Mouse (Mus musculus) heart, embryonic 10.5 days (tissue): ENCODE data around the gene Washc2. TPM values are rescaled to one million over a fixed set of nuclear protein-coding genes. Genes with fewer than 3 reads are reported as not detected.
"Not testable (repeated sequence)": the region's sequence is repeated elsewhere in the genome, so short reads cannot be mapped to it uniquely, and the experiment has no call there.

Source experiments
- DNase-seq: peaks from one replicate; pipeline ENCODE4 v3.0.0-alpha.2; 2017; ENCODE audit warnings: low spot score
- H3K27ac ChIP-seq: fragments of 300-500 bp; sonication (generic); 2 replicates; pipeline ENCODE4 v1.5.1; 2016; ENCODE audit warnings: mild to moderate bottlenecking
- H3K27me3 ChIP-seq: fragments of 300-500 bp; sonication (generic); 2 replicates; pipeline ENCODE4 v1.6.1; 2016; ENCODE audit warnings: mild to moderate bottlenecking; ENCODE audit not compliant: poor library complexity, insufficient read depth, severe bottlenecking
- H3K36me3 ChIP-seq: fragments of 300-500 bp; sonication (generic); 2 replicates; pipeline ENCODE4 v1.6.1; 2016; ENCODE audit warnings: mild to moderate bottlenecking, moderate library complexity
- H3K4me1 ChIP-seq: fragments of 300-500 bp; sonication (generic); 2 replicates; pipeline ENCODE4 v1.6.1; 2016; ENCODE audit warnings: mild to moderate bottlenecking
- H3K4me3 ChIP-seq: fragments of 300-500 bp; sonication (generic); 2 replicates; pipeline ENCODE4 v1.5.1; 2016; ENCODE audit warnings: mild to moderate bottlenecking, moderate library complexity
- H3K9me3 ChIP-seq: fragments of 300-500 bp; sonication (generic); 2 replicates; pipeline ENCODE4 v1.6.1; 2016; ENCODE audit warnings: mild to moderate bottlenecking, moderate library complexity
- WGBS: fragments of 180-500 bp; shearing (Covaris S2); methylation state at CpG from one replicate; pipeline ENCODE4 v1.1.7; 2016; 5-methylcytosine and 5-hydroxymethylcytosine counted together
- polyA plus RNA-seq: library from polyadenylated mRNA; unstranded; fragments of >200 nt; fragmentation: Nextera tagmentation; extraction: Ambion mirVana; gene quantifications from 2 replicates; pipeline ENCODE4 v1.2.1, GENCODE M21; 2016

The Washc2 gene
- 41.4 and 41.6 TPM in 2 replicates for polyA plus RNA-seq

DNA sequence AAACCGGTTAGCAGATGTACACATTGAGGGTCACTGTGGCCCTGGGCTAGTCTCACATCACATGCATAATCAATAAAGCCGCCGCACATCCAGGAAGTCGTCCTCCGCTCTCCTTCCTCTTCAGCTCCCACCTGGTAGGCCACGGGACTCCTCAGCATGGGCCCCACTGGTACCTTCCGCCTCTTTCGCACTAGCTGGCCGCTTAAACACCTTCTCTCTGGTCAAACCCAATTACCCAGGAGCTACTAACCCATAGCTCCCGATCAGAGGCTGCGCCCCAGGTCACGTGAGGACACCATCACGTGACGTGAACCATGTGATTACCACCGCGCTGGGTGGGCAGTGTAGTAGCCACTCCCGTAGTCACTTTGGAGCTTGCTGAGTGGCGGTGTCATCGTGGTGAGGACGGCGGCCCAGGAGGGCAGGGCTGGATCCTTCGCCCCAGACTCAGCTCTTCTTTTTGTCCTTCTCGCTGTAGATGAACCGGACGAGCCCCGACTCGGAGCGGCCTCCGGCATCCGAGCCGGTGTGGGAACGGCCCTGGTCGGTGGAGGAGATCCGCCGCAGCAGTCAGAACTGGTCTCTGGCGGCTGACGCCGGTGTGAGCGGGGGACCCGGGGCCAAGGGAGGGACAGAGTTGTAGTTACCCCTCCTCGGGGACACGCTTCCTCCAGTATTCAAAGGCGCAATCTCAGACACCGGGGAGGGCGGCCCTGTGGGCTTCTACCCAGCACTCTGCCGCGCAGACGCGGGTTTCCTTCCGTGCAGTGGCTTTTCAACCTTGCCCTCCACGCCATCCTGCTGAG lies at the start of gene Washc2:
TSS of gene Washc2 (plus strand) at position 310 of the 806 bp plus-strand sequence.
- Histone ChIP-seq H3K27me3 (no peaks in the 10 kb centered on the region), H3K4me3 (peak within 1 kb of the TSS; percentile 77), H3K36me3 (peaks cover 11% of the 10 kb centered on the region), H3K4me1 (0 out of 2 replicates have a peak, but pooled peaks cover 12% of the 10 kb centered on the region), H3K9me3 (no peaks in the 10 kb centered on the region), H3K27ac (peak within 1 kb of the TSS; percentile 92)
- peak; percentile 98 for DNase-seq
- WGBS: under 1% methylated on average over 51 of the region's 51 CpGs

DNA sequence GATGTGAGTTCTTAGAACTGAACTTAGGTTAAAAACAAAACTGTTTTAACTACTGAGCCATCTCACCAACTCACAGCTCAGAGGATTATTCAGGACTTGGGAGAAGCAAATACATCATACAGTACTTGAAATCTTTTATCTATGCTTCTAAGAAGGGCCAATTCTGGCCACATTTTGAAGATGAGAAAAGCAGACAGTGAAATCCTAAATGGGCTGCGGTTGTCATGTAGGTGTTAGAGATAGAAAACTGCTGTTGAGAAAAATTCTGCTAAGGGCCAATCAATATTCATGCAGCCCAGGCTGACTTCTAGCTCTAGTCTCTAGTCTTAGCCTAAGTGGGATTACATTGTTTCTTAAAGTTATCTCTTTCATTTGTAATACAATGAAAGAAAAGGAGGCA lies 41.5 kb upstream of the Washc2 start:
- peaks cover 12% of the 10 kb centered on the region for H3K36me3 ChIP-seq
- WGBS: 73% methylated on average over 1 of the region's 1 CpGs
- H3K4me3 ChIP-seq: no peak overlapping the region
- peaks cover 8% of the 10 kb centered on the region; the same call in 1 of the 2 replicates for H3K4me1 ChIP-seq
- H3K9me3 ChIP-seq: no peaks in the 10 kb centered on the region
- DNase-seq: no peak
- no peak overlapping the region for H3K27ac ChIP-seq
- no peaks in the 10 kb centered on the region for H3K27me3 ChIP-seq

DNA sequence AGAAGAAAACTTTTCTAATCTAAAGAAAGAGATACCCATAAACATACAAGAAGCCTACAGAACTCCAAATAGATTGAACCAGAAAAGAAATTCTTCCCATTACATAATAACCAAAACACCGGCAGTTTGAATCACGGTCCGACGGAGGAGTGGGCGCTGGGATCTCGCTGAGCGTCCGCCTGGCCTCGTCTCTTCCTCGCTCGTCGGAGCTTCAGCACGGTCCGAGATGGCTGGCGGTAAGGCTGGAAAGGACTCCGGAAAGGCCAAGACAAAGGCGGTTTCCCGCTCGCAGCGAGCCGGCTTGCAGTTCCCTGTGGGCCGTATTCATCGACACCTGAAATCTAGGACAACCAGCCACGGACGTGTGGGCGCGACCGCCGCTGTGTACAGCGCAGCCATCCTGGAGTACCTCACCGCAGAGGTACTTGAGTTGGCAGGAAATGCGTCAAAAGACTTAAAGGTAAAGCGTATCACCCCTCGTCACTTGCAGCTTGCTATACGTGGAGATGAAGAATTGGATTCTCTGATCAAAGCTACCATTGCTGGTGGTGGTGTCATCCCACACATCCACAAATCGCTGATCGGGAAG lies 34.2 kb upstream of the Washc2 start:
- not testable (repeated sequence) for DNase-seq, H3K27ac ChIP-seq, H3K4me3 ChIP-seq, H3K4me1 ChIP-seq, H3K27me3 ChIP-seq, H3K9me3 ChIP-seq
- H3K36me3 ChIP-seq: peaks cover 16% of the 10 kb centered on the region
- WGBS: 65% methylated on average over 37 of the region's 37 CpGs

DNA sequence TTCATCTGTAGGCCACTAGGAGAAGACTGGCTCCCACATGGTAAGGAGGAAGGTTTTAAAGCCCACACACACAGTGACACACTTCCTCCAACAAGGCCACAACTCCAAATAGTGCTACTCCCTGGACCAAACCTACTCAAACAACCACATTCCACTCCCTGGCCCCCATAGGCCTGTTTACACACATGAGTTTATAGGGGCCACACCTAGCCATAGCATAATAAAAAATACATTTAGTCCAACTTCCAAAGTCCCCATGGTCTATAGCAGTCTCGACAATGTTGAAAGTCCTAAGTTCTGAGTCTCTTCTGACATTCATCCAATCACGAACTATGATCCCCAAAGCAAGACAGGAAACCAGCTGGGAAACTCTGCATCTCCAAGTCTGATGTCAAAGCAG lies 29.5 kb upstream of the Washc2 start:
- Histone ChIP-seq H3K27ac (no peak overlapping the region), H3K36me3 (peaks cover 29% of the 10 kb centered on the region), H3K27me3 (no peaks in the 10 kb centered on the region), H3K4me1 (no peaks in the 10 kb centered on the region), H3K9me3 (no peaks in the 10 kb centered on the region), H3K4me3 (no peak overlapping the region)
- DNase-seq: no peak
- WGBS: 91% methylated on average over 2 of the region's 2 CpGs

DNA sequence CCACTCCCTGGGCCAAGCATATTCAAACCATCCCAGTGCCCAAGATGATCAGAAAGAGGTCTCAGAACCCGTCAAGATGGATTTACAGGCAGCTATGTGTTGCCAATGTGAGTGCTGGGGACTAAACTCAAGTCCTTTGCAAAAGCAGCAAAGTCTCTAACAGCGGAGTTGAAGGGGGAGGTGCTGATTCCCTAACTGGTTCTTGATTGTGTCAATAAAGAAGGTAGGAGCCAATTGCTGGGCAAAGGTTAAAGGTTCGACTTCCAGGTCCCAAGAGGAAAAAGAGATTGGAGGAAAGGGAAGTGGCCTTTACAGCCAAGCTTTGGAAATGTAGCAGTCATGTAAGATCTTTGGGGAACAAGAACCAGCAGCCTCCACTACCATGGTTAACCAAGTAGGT lies 27.1 kb upstream of the Washc2 start:
- Histone ChIP-seq H3K36me3 (peaks cover 24% of the 10 kb centered on the region), H3K4me1 (no peaks in the 10 kb centered on the region), H3K4me3 (no peak overlapping the region), H3K27me3 (no peaks in the 10 kb centered on the region), H3K9me3 (no peaks in the 10 kb centered on the region), H3K27ac (no peak overlapping the region)
- DNase-seq: no peak
- WGBS: 65% methylated on average over 3 of the region's 3 CpGs

DNA sequence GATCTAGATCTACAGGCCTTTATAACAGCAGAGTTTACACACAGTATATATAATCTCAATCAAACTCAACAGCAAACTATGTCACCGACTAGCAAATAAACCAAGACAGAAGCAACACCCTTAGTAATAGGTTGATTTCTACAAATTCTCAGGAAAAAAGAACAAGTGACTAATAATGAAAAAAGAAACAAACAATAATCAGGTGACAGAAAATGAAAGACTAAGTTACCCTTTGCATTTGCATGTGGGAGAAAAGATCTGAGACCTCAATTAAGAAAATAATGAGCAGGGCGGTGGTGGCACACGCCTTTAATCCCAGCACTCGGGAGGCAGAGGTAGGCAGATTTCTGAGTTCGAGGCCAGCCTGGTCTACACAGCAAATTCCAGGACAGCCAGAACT lies 24.3 kb upstream of the Washc2 start:
- Histone ChIP-seq H3K27ac (no peak overlapping the region), H3K4me1 (no peaks in the 10 kb centered on the region), H3K27me3 (no peaks in the 10 kb centered on the region), H3K4me3 (no peak overlapping the region), H3K9me3 (no peaks in the 10 kb centered on the region), H3K36me3 (peaks cover 15% of the 10 kb centered on the region)
- no peak for DNase-seq
- WGBS: 89% methylated on average over 5 of the region's 5 CpGs

DNA sequence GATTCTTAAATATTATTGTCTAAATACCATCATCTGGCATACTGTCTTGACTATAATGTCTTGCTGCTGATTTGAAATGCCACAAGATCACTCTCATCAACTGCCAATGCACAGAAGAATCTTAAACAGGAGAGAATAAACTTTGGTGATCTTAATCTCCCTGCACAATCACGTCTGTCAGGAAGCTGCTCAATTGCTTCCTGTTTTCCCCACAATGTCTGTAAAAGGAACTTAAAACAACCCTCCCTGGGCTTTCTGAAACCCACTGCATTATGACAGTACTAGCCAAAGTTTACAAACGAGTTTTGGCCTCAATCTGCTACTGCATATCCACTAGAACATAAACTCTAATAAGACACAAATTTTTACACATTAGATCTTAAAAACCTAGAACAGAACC lies 21.4 kb upstream of the Washc2 start:
- no peaks in the 10 kb centered on the region for H3K27me3 ChIP-seq
- H3K4me3 ChIP-seq: no peak overlapping the region
- H3K36me3 ChIP-seq: no peaks in the 10 kb centered on the region
- H3K9me3 ChIP-seq: no peaks in the 10 kb centered on the region
- no peak overlapping the region for H3K27ac ChIP-seq
- peaks cover 6% of the 10 kb centered on the region; the same call in 1 of the 2 replicates for H3K4me1 ChIP-seq
- no peak for DNase-seq
- 38% methylated on average over 2 of the region's 2 CpGs for WGBS

DNA sequence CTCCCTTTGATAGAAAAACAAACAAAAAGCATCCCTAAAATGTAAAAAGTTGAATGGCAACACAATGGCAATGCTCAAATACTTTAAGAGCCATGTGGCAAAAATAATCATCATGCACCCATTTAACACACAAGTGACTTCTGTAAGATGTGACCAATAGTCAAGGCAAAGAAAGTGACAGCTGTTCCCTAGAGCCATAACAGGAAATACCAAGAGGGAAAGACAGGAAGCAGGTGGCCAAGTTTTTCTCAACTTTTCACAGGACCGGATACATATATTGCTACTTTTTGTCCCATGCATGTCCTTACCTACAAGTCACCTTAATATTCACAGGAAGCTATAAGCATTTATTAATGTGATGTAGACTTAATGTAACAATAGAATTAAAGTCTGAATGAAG lies 18.4 kb upstream of the Washc2 start:
- WGBS: 68% methylated on average over 1 of the region's 1 CpGs
- DNase-seq: no peak

DNA sequence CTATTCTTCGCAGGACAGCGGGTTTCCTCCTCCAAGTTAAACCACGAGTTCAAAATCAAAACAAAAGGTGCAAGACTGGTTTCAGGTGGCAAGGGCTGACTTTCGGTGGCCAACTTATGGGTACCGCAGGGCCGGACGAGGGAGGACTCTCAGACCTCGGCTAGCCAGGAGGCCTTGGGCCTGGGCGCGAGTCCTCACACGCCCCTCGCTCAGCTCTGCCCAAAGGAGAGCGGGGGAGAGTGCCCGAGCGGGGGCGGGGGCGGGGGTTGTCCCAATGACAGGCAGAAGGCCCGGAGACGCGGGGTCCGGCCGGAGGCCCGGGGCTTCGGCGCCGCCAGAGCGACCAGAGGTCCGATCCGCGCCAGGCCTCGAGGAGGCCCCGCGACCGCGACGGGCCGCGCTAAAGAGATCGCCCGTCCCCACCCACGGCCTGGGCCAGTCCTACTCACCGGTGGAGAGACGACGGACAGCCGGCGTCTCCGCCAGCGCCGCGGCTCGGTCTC lies 15.0 kb upstream of the Washc2 start:
- H3K27ac ChIP-seq: peak overlapping the region; percentile 94
- H3K36me3 ChIP-seq: no peaks in the 10 kb centered on the region
- H3K27me3 ChIP-seq: 0 out of 2 replicates have a peak, but pooled peaks cover 5% of the 10 kb centered on the region
- H3K4me3 ChIP-seq: peak overlapping the region; percentile 93
- under 1% methylated on average over 50 of the region's 51 CpGs for WGBS
- H3K4me1 ChIP-seq: peaks cover 17% of the 10 kb centered on the region; the same call in 1 of the 2 replicates
- H3K9me3 ChIP-seq: no peaks in the 10 kb centered on the region
- DNase-seq: peak; percentile 83

More for the DNA sequence above, 18.4 kb upstream of the Washc2 start:
- Histone ChIP-seq H3K27ac (no peak overlapping the region), H3K4me1 (peaks cover 17% of the 10 kb centered on the region; the same call in 1 of the 2 replicates), H3K27me3 (no peaks in the 10 kb centered on the region), H3K36me3 (no peaks in the 10 kb centered on the region), H3K4me3 (no peak overlapping the region), H3K9me3 (no peaks in the 10 kb centered on the region)

DNA sequence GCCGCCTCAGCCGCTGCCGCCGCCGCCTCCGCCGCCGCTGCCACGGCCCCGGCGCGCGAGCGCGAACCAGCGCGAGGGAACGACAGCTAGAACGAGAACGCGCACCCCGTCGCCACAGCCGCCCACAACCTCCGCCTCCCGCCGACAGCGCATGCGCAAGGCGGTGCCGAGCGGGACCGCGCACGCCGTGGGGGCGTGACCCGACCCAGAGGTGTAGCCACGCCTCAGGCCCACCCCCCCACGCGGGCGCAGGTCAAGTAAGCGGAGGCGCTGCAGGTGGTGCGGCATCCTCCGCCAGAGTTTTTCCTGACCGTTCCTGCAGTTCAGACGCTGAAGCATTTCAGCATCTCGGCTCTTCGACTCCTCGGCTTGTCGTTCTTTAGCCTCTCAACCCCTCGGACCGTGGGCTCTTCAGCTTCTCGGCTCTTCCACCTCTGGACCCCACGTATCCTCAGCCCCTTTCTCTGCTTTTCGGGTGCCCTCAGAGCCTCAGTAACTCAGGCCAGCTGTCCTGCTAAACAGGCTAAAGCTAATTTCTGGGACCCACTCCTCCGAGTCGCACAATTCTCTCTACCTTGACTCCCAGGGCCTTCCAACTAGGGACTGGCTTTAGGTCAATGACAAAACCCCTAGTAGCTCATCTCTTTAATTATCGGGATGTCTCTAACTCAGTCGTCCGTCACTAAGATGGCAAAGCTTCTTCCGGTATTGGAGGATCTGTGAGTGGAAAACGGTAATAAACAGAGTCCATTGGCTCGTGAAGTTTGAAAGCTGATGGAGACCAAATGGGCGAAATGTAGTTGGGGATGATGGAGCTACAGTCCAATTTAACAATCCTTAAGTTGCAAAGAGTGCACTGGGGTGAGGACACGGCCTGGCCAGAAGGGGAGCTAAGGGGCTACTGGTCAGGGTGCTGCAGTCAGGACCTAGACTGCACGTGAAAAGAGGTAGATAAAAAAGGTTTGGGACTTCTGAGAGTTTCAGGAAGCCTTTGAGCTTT lies 14.1 kb upstream of the Washc2 start, which contains the start of gene Tmcc1:
TSS of gene Tmcc1 (minus strand) at position 93 of the 1,000 bp plus-strand sequence.
- H3K4me1 ChIP-seq: peaks cover 17% of the 10 kb centered on the region; the same call in 1 of the 2 replicates
- peak within 1 kb of the TSS; percentile 94 for H3K27ac ChIP-seq
- H3K36me3 ChIP-seq: no peaks in the 10 kb centered on the region
- 0 out of 2 replicates have a peak, but pooled peaks cover 5% of the 10 kb centered on the region for H3K27me3 ChIP-seq
- under 1% methylated on average over 53 of the region's 68 CpGs for WGBS
- peak within 1 kb of the TSS; percentile 93 for H3K4me3 ChIP-seq
- peak; percentile 98 for DNase-seq
- H3K9me3 ChIP-seq: no peaks in the 10 kb centered on the region

DNA sequence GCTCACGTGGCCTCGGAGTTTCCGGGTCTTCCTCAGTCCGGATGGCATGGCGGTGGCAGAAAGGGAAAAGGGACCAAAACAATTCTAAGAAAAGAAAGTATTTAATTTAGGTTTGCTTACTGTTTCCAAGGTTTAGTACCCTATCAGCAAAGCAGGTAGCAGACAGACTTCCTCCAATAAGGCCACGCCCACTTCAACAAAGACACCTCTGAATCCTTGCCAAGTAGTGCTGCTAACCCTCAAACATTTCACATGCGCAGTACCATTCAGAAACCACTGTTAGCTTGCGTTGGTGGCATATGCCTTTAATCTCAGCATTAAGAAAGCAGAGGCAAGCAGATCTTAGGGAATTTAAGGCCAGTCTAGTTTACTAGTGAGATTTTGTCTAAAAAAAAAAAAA lies 12.0 kb upstream of the Washc2 start:
- Histone ChIP-seq H3K9me3 (no peaks in the 10 kb centered on the region), H3K36me3 (no peaks in the 10 kb centered on the region), H3K27me3 (0 out of 2 replicates have a peak, but pooled peaks cover 5% of the 10 kb centered on the region), H3K27ac (no peak overlapping the region), H3K4me3 (no peak overlapping the region), H3K4me1 (peaks cover 11% of the 10 kb centered on the region; the same call in 1 of the 2 replicates)
- DNase-seq: no peak
- 53% methylated on average over 8 of the region's 8 CpGs for WGBS

DNA sequence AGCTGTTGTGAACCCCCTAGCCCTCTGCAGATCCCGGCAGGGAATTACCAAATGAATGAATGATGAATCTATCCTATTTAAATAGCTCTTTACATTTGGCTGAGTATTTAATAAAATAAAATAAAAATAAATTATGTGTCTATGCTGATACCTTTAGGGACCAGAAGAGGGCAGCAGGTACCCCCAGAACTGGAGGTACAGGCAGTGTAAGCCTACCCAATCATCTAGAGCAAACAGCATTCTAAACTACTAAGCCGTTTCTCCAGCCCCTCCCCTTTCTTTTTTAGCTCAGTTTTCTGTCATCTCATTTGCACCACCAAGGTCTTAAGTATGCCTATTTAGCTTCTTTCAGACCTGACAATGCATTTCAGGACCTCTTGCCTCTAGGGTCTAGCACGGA lies 9.7 kb upstream of the Washc2 start:
- WGBS: 34% methylated on average over 3 of the region's 3 CpGs
- DNase-seq: no peak
- peaks cover 10% of the 10 kb centered on the region; the same call in 1 of the 2 replicates for H3K4me1 ChIP-seq
- H3K4me3 ChIP-seq: no peak overlapping the region
- H3K27ac ChIP-seq: no peak overlapping the region
- H3K9me3 ChIP-seq: no peaks in the 10 kb centered on the region
- 0 out of 2 replicates have a peak, but pooled peaks cover 5% of the 10 kb centered on the region for H3K27me3 ChIP-seq
- no peaks in the 10 kb centered on the region for H3K36me3 ChIP-seq
